In genomic region chr5:32080490-32081219, GRCm38 (mm10) we compare ENCODE assay signal across 15 mouse cellular contexts. TPM values are rescaled to one million over a fixed set of nuclear protein-coding genes. Genes with fewer than 3 reads are reported as not detected.
DNase-seq lines count a peak whose midpoint lies in the region.
"Had no signal": no experiment of that assay in that cellular context is flagged by ENCODE, and none has a peak within 500 bp of the region (broad histone marks: within the 10 kb centered on the region; RNA-seq: fewer than 3 reads in every experiment).

No protein-coding gene starts in this region.

- peak overlapping the region; percentile 21; the same call in 1 of the 2 replicates for H3K27ac ChIP-seq in brown adipose tissue, adult 24 weeks (replicated peaks; ENCODE audit: low read depth, low read length)
- H3K27ac ChIP-seq: forebrain, embryonic 12.5 days; layer of hippocampus, adult 2 months; liver, embryonic 14.5 days; midbrain, embryonic 13.5 days; neural tube, embryonic 13.5 days had no signal

- no peak overlapping the region for H3K4me3 ChIP-seq in brown adipose tissue, adult 24 weeks (ENCODE audit: insufficient read depth, low read depth, low read length)
- H3K4me3 ChIP-seq: forebrain, embryonic 12.5 days; layer of hippocampus, adult 2 months; midbrain, embryonic 13.5 days; neural tube, embryonic 13.5 days had no signal

- H3K4me1 ChIP-seq in brown adipose tissue, adult 24 weeks (ENCODE audit: control insufficient read depth, insufficient read depth, insufficient read length, low read length) = peaks cover 14% of the 10 kb centered on the region
- H3K4me1 ChIP-seq: midbrain, embryonic 13.5 days had no signal

- peak; percentile 51 for DNase-seq in gastrocnemius, adult 18-20 months (ENCODE audit: low spot score)
- DNase-seq in gastrocnemius, postnatal 10 days = no peak
- peak; percentile 11 to 16 for DNase-seq in left cerebral cortex, adult 9 months (ENCODE audit: low spot score in 2 of 2)
- DNase-seq in left cerebral cortex, adult 8-10 months (ENCODE audit: low spot score in 2 of 2) = no peak
- DNase-seq in right cerebral cortex, adult 2 months (ENCODE audit: low spot score in 2 of 2) = peak; percentile 27 to 37
- no peak for DNase-seq in liver
- DNase-seq in kidney, adult 11 months = no peak
- DNase-seq: heart, postnatal 4 days; kidney, adult 18-20 months had no signal

RNA-seq across cellular contexts. Expression of gene Fosl2, which starts 54.9 kb away (rescaled TPM):
- total RNA-seq in gastrocnemius, adult 18-20 months (2021) = 10 to 100 TPM; 15.9 to 16.3 TPM
- total RNA-seq in gastrocnemius, postnatal 10 days (2021) = 10 to 100 TPM; 30.2 to 33.1 TPM
- total RNA-seq in left cerebral cortex, adult 8-10 months (2022) = 10 to 100 TPM; 25.9 to 30.3 (median 28.4) TPM
- 18.5 and 20.0 TPM in 2 replicates for polyA plus RNA-seq in brown adipose tissue, adult 24 weeks (2012; ENCODE audit: insufficient read depth, insufficient read length, missing spikeins)

Comparison
In these comparisons a context has a peak if more than half of its experiments do, and no peak if none do; other contexts are left out.
1. DNase-seq: peak in gastrocnemius, adult 18-20 months (single experiment), left cerebral cortex, adult 9 months (2 of 2) and right cerebral cortex, adult 2 months (2 of 2); none in gastrocnemius, postnatal 10 days (single experiment), left cerebral cortex, adult 8-10 months (0 of 2), liver (single experiment) and kidney, adult 11 months (single experiment).